Mouse (Mus musculus) CD4-positive, CD25-positive, alpha-beta regulatory T cell, adult 9 weeks (primary cell): ENCODE data around the gene Nck1. TPM values are rescaled to one million over a fixed set of nuclear protein-coding genes. Genes with fewer than 3 reads are reported as not detected.

Experiments used
- polyA plus RNA-seq: library from polyadenylated mRNA; unstranded; fragments of 100-300 nt; shearing (Covaris generic); gene quantifications from one replicate; pipeline ENCODE4 v1.2.1, GENCODE M21; 2017

Nck1 gene
- polyA plus RNA-seq, result 90.1 TPM

GRCm38 (mm10) chr9:100545715-100546593, at the start of gene Nck1:
Gene Nck1, minus strand, starts transcription at chr9:100546134.

DNA sequence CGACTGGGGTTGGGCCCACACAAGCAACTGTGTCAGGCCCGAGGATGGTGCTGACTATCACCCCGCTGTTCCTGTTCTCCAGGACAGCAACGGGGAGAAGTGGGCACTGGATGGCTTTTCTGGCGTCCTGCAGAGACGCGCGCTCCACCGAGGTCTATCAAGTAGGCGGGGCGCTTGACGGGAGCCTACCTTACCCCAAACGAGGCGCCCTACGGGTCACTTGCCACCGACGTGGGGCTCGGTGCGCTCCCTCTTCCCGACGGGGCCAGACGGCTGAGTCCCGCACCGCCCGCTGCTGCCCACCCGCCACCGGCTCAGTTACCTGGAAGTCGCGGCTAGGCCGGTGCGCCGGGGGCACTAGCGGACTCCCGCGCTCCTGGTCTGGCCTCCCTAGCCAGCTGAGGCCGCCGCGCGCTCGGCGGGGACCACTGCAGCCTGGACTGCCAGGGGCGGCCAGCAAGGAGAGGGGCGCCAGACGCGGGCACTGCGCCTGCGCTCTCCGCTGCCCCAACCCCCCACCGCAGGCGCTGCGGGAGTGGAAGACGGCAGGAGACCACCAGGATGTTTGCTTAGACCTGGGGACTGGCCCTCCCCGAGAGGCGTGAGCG, 24.8 kb upstream of the Nck1 start, which contains the start of gene Slc35g2:
TSS of gene Slc35g2 (minus strand) at position 465 of the 608 bp plus-strand sequence.

GRCm38 (mm10) chr9:100486431-100486830, 59.5 kb downstream of the Nck1 start, which contains the start of gene Il20rb:
Gene Il20rb, minus strand, starts transcription at chr9:100486788.

Other genes with a start within 250 kb of the Nck1 start
- gene Il20rb, start 59.3 kb downstream of the Nck1 start, polyA plus RNA-seq, result 1.9 TPM
- gene Slc35g2, start 25.0 kb upstream of the Nck1 start, polyA plus RNA-seq, result not detected
- gene Stag1, start 51.7 kb upstream of the Nck1 start, polyA plus RNA-seq, result 136 TPM